Mouse (Mus musculus): ENCODE measurements around the gene Gfer.
"Not testable (repeated sequence)": the region's sequence is repeated elsewhere in the genome, so short reads cannot be mapped to it uniquely, and the experiment has no call there.

Gfer gene

GRCm38 (mm10) chr17:24687146-24687595 is 8.8 kb downstream of the Gfer start:
- peak; percentile 61 for DNase-seq (ENCODE audit: low spot score)

- peak; percentile 52 for DNase-seq (ENCODE audit: low spot score)
These were observed 9.4 kb downstream of the Gfer start for GRCm38 (mm10) chr17:24686514-24686913.

- no peak for DNase-seq (ENCODE audit: low spot score)
These were observed 18.4 kb downstream of the Gfer start for GRCm38 (mm10) chr17:24677500-24678080.

- no peak for DNase-seq (ENCODE audit: low spot score)
These were observed 19.1 kb downstream of the Gfer start for GRCm38 (mm10) chr17:24676877-24677276.

- peak; percentile 73 for DNase-seq (ENCODE audit: low spot score)
These were observed 19.8 kb downstream of the Gfer start for GRCm38 (mm10) chr17:24676187-24676586.

- no peak for DNase-seq (ENCODE audit: low spot score)
These were observed 21.7 kb downstream of the Gfer start for GRCm38 (mm10) chr17:24674277-24674676.

GRCm38 (mm10) chr17:24672141-24672540 is 23.8 kb downstream of the Gfer start:
- no peak for DNase-seq (ENCODE audit: low spot score)

- DNase-seq (ENCODE audit: low spot score), result no peak
These were observed 24.6 kb downstream of the Gfer start for GRCm38 (mm10) chr17:24671346-24671745.

GRCm38 (mm10) chr17:24670246-24670844 is 25.6 kb downstream of the Gfer start:
- DNase-seq (ENCODE audit: low spot score), result no peak

- DNase-seq (ENCODE audit: low spot score), result peak; percentile 96
These were observed 26.3 kb downstream of the Gfer start, which contains the start of gene Zfp598 for GRCm38 (mm10) chr17:24669545-24670245. Gene Zfp598, plus strand, starts transcription at chr17:24669687.

GRCm38 (mm10) chr17:24669214-24669544 is 26.8 kb downstream of the Gfer start:
- not testable (repeated sequence) for DNase-seq (ENCODE audit: low spot score)

- DNase-seq (ENCODE audit: low spot score), result peak; percentile 68
These were observed 28.5 kb downstream of the Gfer start for GRCm38 (mm10) chr17:24667416-24667815.

- not testable (repeated sequence) for DNase-seq (ENCODE audit: low spot score)
These were observed 28.9 kb downstream of the Gfer start for GRCm38 (mm10) chr17:24667011-24667410.

GRCm38 (mm10) chr17:24658017-24658758 is 37.8 kb downstream of the Gfer start, which contains the start of gene Npw:
Gene Npw, minus strand, starts transcription at chr17:24658457.
- peak; percentile 14 for DNase-seq (ENCODE audit: low spot score)

- DNase-seq (ENCODE audit: low spot score), result no peak
These were observed 41.0 kb downstream of the Gfer start for GRCm38 (mm10) chr17:24654969-24655368.

GRCm38 (mm10) chr17:24653967-24654710 is 41.8 kb downstream of the Gfer start:
- DNase-seq (ENCODE audit: low spot score), result peak; percentile 62

- no peak for DNase-seq (ENCODE audit: low spot score)
These were observed 44.1 kb downstream of the Gfer start for GRCm38 (mm10) chr17:24651835-24652234.

- DNase-seq (ENCODE audit: low spot score), result no peak
These were observed 45.2 kb downstream of the Gfer start for GRCm38 (mm10) chr17:24650766-24651165.

GRCm38 (mm10) chr17:24650070-24650616 is 45.8 kb downstream of the Gfer start, which contains the start of gene Slc9a3r2:
Gene Slc9a3r2, minus strand, starts transcription at chr17:24650327.
- no peak for DNase-seq (ENCODE audit: low spot score)

GRCm38 (mm10) chr17:24649581-24650069 is 46.3 kb downstream of the Gfer start:
- no peak for DNase-seq (ENCODE audit: low spot score)

- no peak for DNase-seq (ENCODE audit: low spot score)
These were observed 47.1 kb downstream of the Gfer start for GRCm38 (mm10) chr17:24648731-24649377.
